Mouse (Mus musculus) liver, embryonic 11.5 days (tissue): Measurements from ENCODE around the gene Exoc3l. TPM values are rescaled to one million over a fixed set of nuclear protein-coding genes. Genes with fewer than 3 reads are reported as not detected.
A peak's percentile ranks its signal among the peaks of the same experiment; 100 is the strongest.

Experiments used
- ATAC-seq: fragments of 200-750 bp; cut with Nextera tagmentation; replicated peaks from 2 replicates; pipeline ENCODE4 v1.8.0; 2017; ENCODE audit warnings: moderate number of reproducible peaks, mild to moderate bottlenecking, moderate TSS enrichment, moderate library complexity; ENCODE audit not compliant: low FRiP score
- DNase-seq: peaks from one replicate; pipeline ENCODE4 v3.0.0-alpha.2; 2017; ENCODE audit warnings: low spot score
- H3K27ac ChIP-seq: fragments of 300-500 bp; sonication (generic); 2 replicates; pipeline ENCODE4 v1.5.1; 2014; ENCODE audit warnings: mild to moderate bottlenecking, low read depth, low read length, control low read depth
- H3K27me3 ChIP-seq: fragments of 300-500 bp; sonication (generic); replicated peaks from 2 replicates; pipeline ENCODE4 v1.6.1; 2014; ENCODE audit warnings: low read length, mixed read lengths; ENCODE audit not compliant: control insufficient read depth, insufficient read depth
- H3K36me3 ChIP-seq: fragments of 300-500 bp; sonication (generic); 2 replicates; pipeline ENCODE4 v1.6.1; 2014; ENCODE audit warnings: mild to moderate bottlenecking, low read length, moderate library complexity, mixed read lengths; ENCODE audit not compliant: control insufficient read depth, insufficient read depth
- H3K4me1 ChIP-seq: fragments of 300-500 bp; sonication (generic); replicated peaks from 2 replicates; pipeline ENCODE4 v1.6.1; 2014; ENCODE audit warnings: low read length, mixed read lengths; ENCODE audit not compliant: control insufficient read depth, insufficient read depth
- H3K4me2 ChIP-seq: fragments of 300-500 bp; sonication (generic); 2 replicates; pipeline ENCODE4 v1.6.1; 2014; ENCODE audit warnings: mild to moderate bottlenecking, control low read depth, moderate library complexity
- H3K4me3 ChIP-seq: fragments of 300-500 bp; sonication (generic); 2 replicates; pipeline ENCODE4 v1.5.1; 2014; ENCODE audit warnings: low read depth, low read length, control low read depth
- H3K9ac ChIP-seq: fragments of 300-500 bp; sonication (generic); 2 replicates; pipeline ENCODE4 v1.6.1; 2014; ENCODE audit warnings: low read depth, low read length, control low read depth
- H3K9me3 ChIP-seq: fragments of 300-500 bp; sonication (generic); 2 replicates; pipeline ENCODE4 v1.6.1; 2016; ENCODE audit warnings: low read length, inconsistent platforms, mixed read lengths; ENCODE audit not compliant: control insufficient read depth
- WGBS: fragments of 180-500 bp; shearing (Covaris S2); extraction: QIAGEN DNeasy Blood & Tissue Kit; methylation state at CpG from one replicate; pipeline ENCODE4 v1.1.7; 2014; 5-methylcytosine and 5-hydroxymethylcytosine counted together
- polyA plus RNA-seq: library from polyadenylated mRNA; unstranded; fragments of >200 nt; fragmentation: Nextera tagmentation; extraction: Ambion mirVana; gene quantifications from 2 replicates; pipeline ENCODE4 v1.2.1, GENCODE M21; 2014

The Exoc3l gene
- polyA plus RNA-seq: 13.7 and 19.6 TPM in 2 replicates

- Histone ChIP-seq H3K9ac (peak within 1 kb of the TSS; percentile 97), H3K4me3 (peak within 1 kb of the TSS; percentile 99), H3K4me2 (peak within 1 kb of the TSS; percentile 76), H3K4me1 (peaks cover 28% of the 10 kb centered on the region), H3K27ac (0 out of 2 replicates have a peak within 1 kb of the TSS, but pooled peaks have one; percentile 52), H3K36me3 (peaks cover 18% of the 10 kb centered on the region), H3K27me3 (no peaks in the 10 kb centered on the region), H3K9me3 (no peaks in the 10 kb centered on the region)
- no peak for ATAC-seq
- 37% methylated on average over 11 of the region's 11 CpGs for WGBS
- DNase-seq: no peak
Measured at GRCm38 (mm10) chr8:105295895-105296573, at the start of gene Exoc3l. Exoc3l (minus strand) TSS chr8:105296101.

GRCm38 (mm10) chr8:105345061-105345975 is 49.4 kb upstream of the Exoc3l start:
- Histone ChIP-seq H3K4me3 (0 out of 2 replicates have a peak overlapping the region, but pooled peaks have one; percentile 57), H3K9me3 (no peaks in the 10 kb centered on the region), H3K9ac (no peak overlapping the region), H3K36me3 (no peaks in the 10 kb centered on the region), H3K27ac (peak overlapping the region; percentile 6; the same call in 1 of the 2 replicates), H3K4me1 (peaks cover 36% of the 10 kb centered on the region), H3K4me2 (peak overlapping the region; percentile 83), H3K27me3 (peaks cover 20% of the 10 kb centered on the region)
- no peak for DNase-seq
- no peak for ATAC-seq
- WGBS: 41% methylated on average over 7 of the region's 7 CpGs

- 69% methylated on average over 6 of the region's 8 CpGs for WGBS
- Histone ChIP-seq H3K27ac (no peak overlapping the region), H3K4me1 (peaks cover 46% of the 10 kb centered on the region), H3K4me2 (no peak overlapping the region), H3K4me3 (no peak overlapping the region), H3K9me3 (no peaks in the 10 kb centered on the region), H3K9ac (no peak overlapping the region), H3K27me3 (peaks cover 7% of the 10 kb centered on the region), H3K36me3 (no peaks in the 10 kb centered on the region)
- no peak for DNase-seq
- no peak for ATAC-seq
Measured at GRCm38 (mm10) chr8:105343791-105344574, 48.1 kb upstream of the Exoc3l start.

- Histone ChIP-seq H3K4me1 (peaks cover 49% of the 10 kb centered on the region), H3K9ac (no peak overlapping the region)
Measured at GRCm38 (mm10) chr8:105342768-105343167, 46.9 kb upstream of the Exoc3l start.

GRCm38 (mm10) chr8:105341399-105341798 is 45.5 kb upstream of the Exoc3l start:
- DNase-seq (no peak), ATAC-seq (no peak)
- Histone ChIP-seq H3K36me3 (peaks cover 10% of the 10 kb centered on the region; the same call in 1 of the 2 replicates), H3K9ac (no peak overlapping the region), H3K4me3 (no peak overlapping the region), H3K4me1 (peaks cover 41% of the 10 kb centered on the region), H3K27me3 (no peaks in the 10 kb centered on the region; the same call in 1 of the 2 replicates), H3K9me3 (no peaks in the 10 kb centered on the region), H3K27ac (no peak overlapping the region), H3K4me2 (no peak overlapping the region)
- WGBS: 51% methylated on average over 8 of the region's 8 CpGs

More at GRCm38 (mm10) chr8:105342768-105343167, 46.9 kb upstream of the Exoc3l start:
- ATAC-seq (no peak), DNase-seq (no peak)
- Histone ChIP-seq H3K27ac (no peak overlapping the region), H3K4me3 (no peak overlapping the region), H3K36me3 (peaks cover 1% of the 10 kb centered on the region; the same call in 1 of the 2 replicates), H3K27me3 (no peaks in the 10 kb centered on the region; the same call in 1 of the 2 replicates), H3K4me2 (no peak overlapping the region), H3K9me3 (no peaks in the 10 kb centered on the region)
- WGBS: 66% methylated on average over 4 of the region's 4 CpGs

- no peak overlapping the region for H3K4me3 ChIP-seq
- H3K4me1 ChIP-seq: peaks cover 36% of the 10 kb centered on the region
- no peaks in the 10 kb centered on the region for H3K9me3 ChIP-seq
- H3K4me2 ChIP-seq: no peak overlapping the region
- peaks cover 10% of the 10 kb centered on the region; the same call in 1 of the 2 replicates for H3K36me3 ChIP-seq
- no peaks in the 10 kb centered on the region for H3K27me3 ChIP-seq
- WGBS: 44% methylated on average over 6 of the region's 6 CpGs
- ATAC-seq (peak; percentile 74), DNase-seq (no peak)
- peak overlapping the region; percentile 2; the same call in 1 of the 2 replicates for H3K9ac ChIP-seq
- 0 out of 2 replicates have a peak overlapping the region, but pooled peaks have one; percentile 6 for H3K27ac ChIP-seq
Measured at GRCm38 (mm10) chr8:105339886-105340635, 44.2 kb upstream of the Exoc3l start.

GRCm38 (mm10) chr8:105338992-105339391 is 43.1 kb upstream of the Exoc3l start:
- peak overlapping the region; percentile 23 for H3K4me2 ChIP-seq
- H3K36me3 ChIP-seq: peaks cover 10% of the 10 kb centered on the region; the same call in 1 of the 2 replicates
- H3K4me3 ChIP-seq: no peak overlapping the region
- no peaks in the 10 kb centered on the region for H3K9me3 ChIP-seq
- ATAC-seq: no peak
- peak overlapping the region; percentile 46; the same call in 1 of the 2 replicates for H3K27ac ChIP-seq
- H3K9ac ChIP-seq: no peak overlapping the region
- H3K27me3 ChIP-seq: no peaks in the 10 kb centered on the region
- WGBS: 15% methylated on average over 4 of the region's 4 CpGs
- peaks cover 33% of the 10 kb centered on the region for H3K4me1 ChIP-seq
- DNase-seq: no peak
